In the genomic region with DNA sequence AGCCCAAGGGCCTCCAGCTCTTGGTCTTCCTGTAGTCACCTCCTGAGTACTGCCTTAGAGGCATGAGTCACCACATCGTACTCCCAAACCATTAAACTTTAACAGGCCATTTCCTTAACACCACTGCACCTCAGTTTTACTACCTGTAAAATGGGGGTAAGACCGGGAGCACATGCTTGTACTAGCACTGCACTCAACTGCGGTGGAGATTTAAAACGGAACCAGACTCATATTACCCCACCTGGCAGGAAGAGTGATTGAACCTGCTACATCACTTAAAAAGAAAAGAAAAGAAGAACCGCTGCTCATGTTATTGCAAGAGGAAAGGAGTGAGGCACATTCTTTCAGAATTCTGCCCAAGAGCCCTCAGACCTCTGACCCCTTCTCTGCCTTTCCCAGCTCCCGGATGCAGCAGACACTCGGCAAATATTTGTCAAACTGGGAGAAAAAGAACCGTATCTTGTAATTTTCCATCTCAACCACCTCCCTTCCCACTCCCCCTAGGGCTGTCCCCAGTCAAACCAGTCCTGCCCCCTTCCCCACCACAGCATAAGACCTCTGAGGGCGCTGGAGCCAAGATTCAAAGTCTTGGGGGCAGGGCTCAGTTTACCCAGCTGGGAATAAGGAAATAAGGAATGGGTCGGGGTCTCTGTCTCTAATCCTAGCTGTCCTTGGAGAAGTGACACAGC, we compare ENCODE assay signal across 8 mouse cellular contexts. TPM values are rescaled to one million over a fixed set of nuclear protein-coding genes. Genes with fewer than 3 reads are reported as not detected.
DNase-seq lines count a peak whose midpoint lies in the region; ATAC-seq and TF ChIP-seq lines count a peak whose summit lies in the region.

No protein-coding gene starts in this region.

- peak overlapping the region; percentile 96 for H3K4me3 ChIP-seq in megakaryocyte, embryonic 14.5 days (replicated peaks)
- H3K4me3 ChIP-seq in forebrain, embryonic 11.5 days (ENCODE audit: low read depth, low read length), result peak overlapping the region; percentile 98
- peak overlapping the region; percentile 97 for H3K4me3 ChIP-seq in kidney, postnatal 0 days (replicated peaks; ENCODE audit: low read depth, low read length)
- peak overlapping the region; percentile 82 for H3K4me3 ChIP-seq in macrophage (ENCODE audit: inconsistent target)

- TF ChIP-seq CTCF in kidney, postnatal 0 days (IDR thresholded peaks at IDR 0.05; ENCODE audit: low read depth), result no peak

- DNase-seq in forebrain, embryonic 11.5 days (ENCODE audit: low spot score), result no peak
- peak; percentile 81 for DNase-seq in kidney, postnatal 0 days (ENCODE audit: low spot score)
- no peak for DNase-seq in spleen, adult 12 weeks (ENCODE audit: low spot score)
- DNase-seq in adrenal gland, postnatal 36 days, result no peak
- DNase-seq in gastrocnemius, postnatal 25 days, result no peak

- H3K27ac ChIP-seq in forebrain, embryonic 11.5 days (ENCODE audit: low read depth, low read length), result no peak overlapping the region; the same call in 1 of the 2 replicates
- peak overlapping the region; percentile 92 for H3K27ac ChIP-seq in kidney, postnatal 0 days
- peak overlapping the region; percentile 71 for H3K27ac ChIP-seq in macrophage

- peaks cover 39% of the 10 kb centered on the region for H3K36me3 ChIP-seq in megakaryocyte, embryonic 14.5 days (replicated peaks; ENCODE audit: low read length)
- no peaks in the 10 kb centered on the region; the same call in 1 of the 2 replicates for H3K36me3 ChIP-seq in forebrain, embryonic 11.5 days (ENCODE audit: control insufficient read depth, insufficient read depth, low read length)
- peaks cover 5% of the 10 kb centered on the region; the same call in 1 of the 2 replicates for H3K36me3 ChIP-seq in kidney, postnatal 0 days (ENCODE audit: insufficient read depth, low read length)
- H3K36me3 ChIP-seq in macrophage (ENCODE audit: inconsistent target), result peaks cover 10% of the 10 kb centered on the region; the same call in 1 of the 2 replicates

- WGBS in forebrain, embryonic 11.5 days, result 56% methylated on average over 10 of the region's 10 CpGs
- 14% methylated on average over 10 of the region's 10 CpGs for WGBS in kidney, postnatal 0 days
- WGBS in macrophage (ENCODE audit: missing documents), result 25% methylated on average over 10 of the region's 10 CpGs

- H3K4me2 ChIP-seq in forebrain, embryonic 11.5 days (ENCODE audit: low read depth, low read length, severe bottlenecking), result peak overlapping the region; percentile 97
- peak overlapping the region; percentile 98 for H3K4me2 ChIP-seq in kidney, postnatal 0 days (ENCODE audit: low read length)

- no peaks in the 10 kb centered on the region for H3K9me3 ChIP-seq in megakaryocyte, embryonic 14.5 days
- H3K9me3 ChIP-seq in forebrain, embryonic 11.5 days (ENCODE audit: control insufficient read depth, low read length), result no peaks in the 10 kb centered on the region
- H3K9me3 ChIP-seq in kidney, postnatal 0 days (replicated peaks; ENCODE audit: low read length), result no peaks in the 10 kb centered on the region

- H3K9ac ChIP-seq in forebrain, embryonic 11.5 days (ENCODE audit: low read length), result peak overlapping the region; percentile 88
- H3K9ac ChIP-seq in kidney, postnatal 0 days (ENCODE audit: low read depth, low read length), result peak overlapping the region; percentile 88

- peaks cover 70% of the 10 kb centered on the region for H3K79me2 ChIP-seq in macrophage (ENCODE audit: inconsistent target)

- no peaks in the 10 kb centered on the region for H3K27me3 ChIP-seq in megakaryocyte, embryonic 14.5 days (replicated peaks)
- H3K27me3 ChIP-seq in forebrain, embryonic 11.5 days (ENCODE audit: control insufficient read depth, insufficient read depth, low read length), result no peaks in the 10 kb centered on the region
- H3K27me3 ChIP-seq in kidney, postnatal 0 days (ENCODE audit: insufficient read depth, low read length), result no peaks in the 10 kb centered on the region

- no peak for ATAC-seq in megakaryocyte, adult 5-6 weeks (ENCODE audit: poor library complexity, severe bottlenecking)
- ATAC-seq in forebrain, embryonic 11.5 days (replicated peaks; ENCODE audit: low FRiP score), result no peak
- peak; percentile 22; the same call in 1 of the 2 replicates for ATAC-seq in kidney, postnatal 0 days (replicated peaks; ENCODE audit: low FRiP score, low read depth)

- H3K4me1 ChIP-seq in megakaryocyte, embryonic 14.5 days, result peaks cover 57% of the 10 kb centered on the region
- peaks cover 12% of the 10 kb centered on the region for H3K4me1 ChIP-seq in forebrain, embryonic 11.5 days (replicated peaks; ENCODE audit: control insufficient read depth, insufficient read depth, low read length)
- peaks cover 19% of the 10 kb centered on the region for H3K4me1 ChIP-seq in kidney, postnatal 0 days (replicated peaks; ENCODE audit: insufficient read depth, low read length)

RNA-seq across cellular contexts. Expression of a gene that starts 2.5 kb away (rescaled TPM):
- polyA plus RNA-seq in megakaryocyte, embryonic 14.5 days (2012; ENCODE audit: insufficient read depth, low replicate concordance), result 828 and 2,423 TPM in 2 replicates
- 122 and 129 TPM in 2 replicates for total RNA-seq in megakaryocyte, adult 5-6 weeks (2015)
- 180 and 227 TPM in 2 replicates for total RNA-seq in megakaryocyte, adult 5-6 weeks (2017)
- 52.8 and 53.0 TPM in 2 replicates for polyA plus RNA-seq in forebrain, embryonic 11.5 days (2014; fragmentation: Nextera tagmentation; extraction: Ambion mirVana)
- polyA plus RNA-seq in kidney, postnatal 0 days (2015; fragmentation: Nextera tagmentation; extraction: Ambion mirVana), result 89.4 and 94.4 TPM in 2 replicates
- 100 to 1,000 TPM in 23 of 26 experiments, 10 to 100 TPM in 3; 79.0 to 988 (median 340) TPM for total RNA-seq in macrophage (2018; cell fraction: chromatin; rRNA removed)
- total RNA-seq in macrophage (2018; cell fraction: cytosol; rRNA removed), result 100 to 1,000 TPM in 18 of 26 experiments, 10 to 100 TPM in 8; 56.8 to 437 (median 218) TPM
- total RNA-seq in macrophage (2018; cell fraction: nucleus; rRNA removed), result 100 to 1,000 TPM in 23 of 26 experiments, 10 to 100 TPM in 3; 51.8 to 590 (median 307) TPM
- 29.1 to 79.7 TPM (median 69.5 TPM) in 3 replicates for polyA plus RNA-seq in macrophage (2018)
- 10 to 100 TPM; 45.4 to 55.0 TPM for total RNA-seq in adrenal gland, postnatal 36 days (2021)
- total RNA-seq in gastrocnemius, postnatal 25 days (2021), result 10 to 100 TPM; 16.3 to 18.0 TPM

RNA-seq across cellular contexts. Expression of a gene that starts 10.7 kb away (rescaled TPM):
- polyA plus RNA-seq in megakaryocyte, embryonic 14.5 days (2012; ENCODE audit: insufficient read depth, low replicate concordance), result not detected in 2 replicates
- not detected in 2 replicates for total RNA-seq in megakaryocyte, adult 5-6 weeks (2015)
- not detected in 2 replicates for total RNA-seq in megakaryocyte, adult 5-6 weeks (2017)
- 0.44 TPM in 1 of 2 replicates, not detected in the other for polyA plus RNA-seq in forebrain, embryonic 11.5 days (2014; fragmentation: Nextera tagmentation; extraction: Ambion mirVana)
- 0.18 TPM in 1 of 2 replicates, not detected in the other for polyA plus RNA-seq in kidney, postnatal 0 days (2015; fragmentation: Nextera tagmentation; extraction: Ambion mirVana)
- 10 to 100 TPM in 1 of 26 experiments, 1 to 10 TPM in 12, under 1 TPM in 2, not detected in 11; 0.41 to 17.6 (median 3.0) TPM for total RNA-seq in macrophage (2018; cell fraction: chromatin; rRNA removed)
- total RNA-seq in macrophage (2018; cell fraction: cytosol; rRNA removed), result 1 to 10 TPM in 1 of 26 experiments, under 1 TPM in 14, not detected in 11; 0.05 to 1.1 (median 0.72) TPM
- total RNA-seq in macrophage (2018; cell fraction: nucleus; rRNA removed), result 1 to 10 TPM in 11 of 26 experiments, under 1 TPM in 2, not detected in 13; 0.52 to 6.8 (median 3.9) TPM
- 0.38 TPM in 1 of 3 replicates, not detected in the others for polyA plus RNA-seq in macrophage (2018)
- not detected for total RNA-seq in adrenal gland, postnatal 36 days (2021)
- not detected for total RNA-seq in gastrocnemius, postnatal 25 days (2021)

RNA-seq across cellular contexts. Expression of a gene that starts 13.3 kb away (rescaled TPM):
- polyA plus RNA-seq in megakaryocyte, embryonic 14.5 days (2012; ENCODE audit: insufficient read depth, low replicate concordance), result 6.1 and 8.4 TPM in 2 replicates
- 0.48 TPM in 1 of 2 replicates, not detected in the other for total RNA-seq in megakaryocyte, adult 5-6 weeks (2015)
- not detected in 2 replicates for total RNA-seq in megakaryocyte, adult 5-6 weeks (2017)
- polyA plus RNA-seq in forebrain, embryonic 11.5 days (2014; fragmentation: Nextera tagmentation; extraction: Ambion mirVana), result 47.3 and 54.7 TPM in 2 replicates
- polyA plus RNA-seq in kidney, postnatal 0 days (2015; fragmentation: Nextera tagmentation; extraction: Ambion mirVana), result 7.3 and 7.4 TPM in 2 replicates
- total RNA-seq in macrophage (2018; cell fraction: chromatin; rRNA removed), result 10 to 100 TPM in 1 of 26 experiments, 1 to 10 TPM in 13, under 1 TPM in 7, not detected in 5; 0.20 to 21.6 (median 1.8) TPM
- 1 to 10 TPM in 13 of 26 experiments, under 1 TPM in 12, not detected in 1; 0.14 to 6.2 (median 2.0) TPM for total RNA-seq in macrophage (2018; cell fraction: cytosol; rRNA removed)
- 1 to 10 TPM in 15 of 26 experiments, under 1 TPM in 7, not detected in 4; 0.15 to 8.6 (median 2.9) TPM for total RNA-seq in macrophage (2018; cell fraction: nucleus; rRNA removed)
- polyA plus RNA-seq in macrophage (2018), result 0.09 to 0.52 TPM (median 0.32 TPM) in 3 replicates
- total RNA-seq in adrenal gland, postnatal 36 days (2021), result 1 to 10 TPM; 4.6 to 5.1 TPM
- 100 to 1,000 TPM; 943 to 950 TPM for total RNA-seq in gastrocnemius, postnatal 25 days (2021)

RNA-seq across cellular contexts. Expression of a gene that starts 40.7 kb away (rescaled TPM):
- 12.9 and 33.1 TPM in 2 replicates for polyA plus RNA-seq in megakaryocyte, embryonic 14.5 days (2012; ENCODE audit: insufficient read depth, low replicate concordance)
- 24.0 and 25.4 TPM in 2 replicates for total RNA-seq in megakaryocyte, adult 5-6 weeks (2015)
- total RNA-seq in megakaryocyte, adult 5-6 weeks (2017), result 26.9 and 30.4 TPM in 2 replicates
- not detected in 2 replicates for polyA plus RNA-seq in forebrain, embryonic 11.5 days (2014; fragmentation: Nextera tagmentation; extraction: Ambion mirVana)
- 0.11 TPM in 2 replicates for polyA plus RNA-seq in kidney, postnatal 0 days (2015; fragmentation: Nextera tagmentation; extraction: Ambion mirVana)
- 100 to 1,000 TPM in 4 of 26 experiments, 10 to 100 TPM in 4, 1 to 10 TPM in 13, under 1 TPM in 5; 0.25 to 730 (median 3.1) TPM for total RNA-seq in macrophage (2018; cell fraction: chromatin; rRNA removed)
- 100 to 1,000 TPM in 3 of 26 experiments, 10 to 100 TPM in 8, 1 to 10 TPM in 8, under 1 TPM in 7; 0.20 to 141 (median 4.6) TPM for total RNA-seq in macrophage (2018; cell fraction: cytosol; rRNA removed)
- total RNA-seq in macrophage (2018; cell fraction: nucleus; rRNA removed), result 100 to 1,000 TPM in 3 of 26 experiments, 10 to 100 TPM in 9, 1 to 10 TPM in 9, under 1 TPM in 5; 0.30 to 353 (median 7.2) TPM
- polyA plus RNA-seq in macrophage (2018), result 0.74 to 2.0 TPM (median 1.2 TPM) in 3 replicates
- total RNA-seq in adrenal gland, postnatal 36 days (2021), result 10 to 100 TPM; 11.2 to 23.6 TPM
- total RNA-seq in gastrocnemius, postnatal 25 days (2021), result under 1 TPM; 0.43 to 0.64 TPM

RNA-seq across cellular contexts. Expression of a gene that starts 41.0 kb away (rescaled TPM):
- 7.3 and 11.6 TPM in 2 replicates for polyA plus RNA-seq in megakaryocyte, embryonic 14.5 days (2012; ENCODE audit: insufficient read depth, low replicate concordance)
- total RNA-seq in megakaryocyte, adult 5-6 weeks (2015), result 12.3 and 15.7 TPM in 2 replicates
- total RNA-seq in megakaryocyte, adult 5-6 weeks (2017), result 18.2 and 20.7 TPM in 2 replicates
- polyA plus RNA-seq in forebrain, embryonic 11.5 days (2014; fragmentation: Nextera tagmentation; extraction: Ambion mirVana), result 54.1 and 59.8 TPM in 2 replicates
- polyA plus RNA-seq in kidney, postnatal 0 days (2015; fragmentation: Nextera tagmentation; extraction: Ambion mirVana), result 30.4 and 30.5 TPM in 2 replicates
- 10 to 100 TPM; 13.1 to 57.2 (median 32.7) TPM for total RNA-seq in macrophage (2018; cell fraction: chromatin; rRNA removed)
- total RNA-seq in macrophage (2018; cell fraction: cytosol; rRNA removed), result 10 to 100 TPM; 19.6 to 42.0 (median 27.8) TPM
- 10 to 100 TPM; 20.8 to 47.2 (median 34.9) TPM for total RNA-seq in macrophage (2018; cell fraction: nucleus; rRNA removed)
- 17.8 to 20.2 TPM (median 18.5 TPM) in 3 replicates for polyA plus RNA-seq in macrophage (2018)
- 10 to 100 TPM; 31.7 to 37.4 TPM for total RNA-seq in adrenal gland, postnatal 36 days (2021)
- 10 to 100 TPM; 39.4 to 41.3 TPM for total RNA-seq in gastrocnemius, postnatal 25 days (2021)
